Mouse (Mus musculus) midbrain, embryonic 14.5 days (tissue): ENCODE measurements around the gene Rara. TPM values are rescaled to one million over a fixed set of nuclear protein-coding genes. Genes with fewer than 3 reads are reported as not detected.
A peak's percentile ranks its signal among the peaks of the same experiment; 100 is the strongest.

Source experiments
- ATAC-seq: fragments of 200-750 bp; cut with Nextera tagmentation; 2 replicates; pipeline ENCODE4 v1.8.0; 2017; ENCODE audit warnings: moderate number of reproducible peaks, moderate library complexity; ENCODE audit not compliant: low FRiP score, low TSS enrichment
- DNase-seq: peaks from one replicate; pipeline ENCODE4 v3.0.0-alpha.2; 2015
- H3K27ac ChIP-seq: fragments of 300-500 bp; sonication (generic); replicated peaks from 2 replicates; pipeline ENCODE4 v1.5.1; 2014; ENCODE audit warnings: mild to moderate bottlenecking, low read depth, low read length, moderate library complexity
- H3K27me3 ChIP-seq: fragments of 300-500 bp; sonication (generic); 2 replicates; pipeline ENCODE4 v1.6.1; 2014; ENCODE audit warnings: low read length, control low read depth, mixed read lengths; ENCODE audit not compliant: control insufficient read depth, insufficient read depth
- H3K36me3 ChIP-seq: fragments of 300-500 bp; sonication (generic); 2 replicates; pipeline ENCODE4 v1.6.1; 2014; ENCODE audit warnings: low read length, control low read depth; ENCODE audit not compliant: control insufficient read depth, insufficient read depth
- H3K4me1 ChIP-seq: fragments of 300-500 bp; sonication (generic); 2 replicates; pipeline ENCODE4 v1.6.1; 2014; ENCODE audit warnings: mild to moderate bottlenecking, antibody characterized with exemption, low read length, control low read depth; ENCODE audit not compliant: control insufficient read depth, insufficient read depth
- H3K4me2 ChIP-seq: fragments of 300-500 bp; sonication (generic); 2 replicates; pipeline ENCODE4 v1.6.1; 2014; ENCODE audit warnings: mild to moderate bottlenecking, low read length, moderate library complexity
- H3K4me3 ChIP-seq: fragments of 300-500 bp; sonication (generic); replicated peaks from 2 replicates; pipeline ENCODE4 v1.5.1; 2014; ENCODE audit warnings: low read depth, low read length
- H3K9ac ChIP-seq: fragments of 300-500 bp; sonication (generic); replicated peaks from 2 replicates; pipeline ENCODE4 v1.6.1; 2014; ENCODE audit warnings: mild to moderate bottlenecking, low read length, moderate library complexity
- H3K9me3 ChIP-seq: fragments of 300-500 bp; sonication (generic); 2 replicates; pipeline ENCODE4 v1.6.1; 2016; ENCODE audit warnings: low read length, control low read depth, mixed read lengths; ENCODE audit not compliant: control insufficient read depth
- WGBS: fragments of 180-500 bp; shearing (Covaris S2); extraction: QIAGEN DNeasy Blood & Tissue Kit; methylation state at CpG from one replicate; pipeline ENCODE4 v1.1.7; 2014; 5-methylcytosine and 5-hydroxymethylcytosine counted together
- polyA plus RNA-seq: library from polyadenylated mRNA; unstranded; fragments of >200 nt; fragmentation: Nextera tagmentation; extraction: Ambion mirVana; gene quantifications from 2 replicates; pipeline ENCODE4 v1.2.1, GENCODE M21; 2014

The Rara gene
- polyA plus RNA-seq, 1 experiment from 2014 or later: 11.0 TPM

DNA sequence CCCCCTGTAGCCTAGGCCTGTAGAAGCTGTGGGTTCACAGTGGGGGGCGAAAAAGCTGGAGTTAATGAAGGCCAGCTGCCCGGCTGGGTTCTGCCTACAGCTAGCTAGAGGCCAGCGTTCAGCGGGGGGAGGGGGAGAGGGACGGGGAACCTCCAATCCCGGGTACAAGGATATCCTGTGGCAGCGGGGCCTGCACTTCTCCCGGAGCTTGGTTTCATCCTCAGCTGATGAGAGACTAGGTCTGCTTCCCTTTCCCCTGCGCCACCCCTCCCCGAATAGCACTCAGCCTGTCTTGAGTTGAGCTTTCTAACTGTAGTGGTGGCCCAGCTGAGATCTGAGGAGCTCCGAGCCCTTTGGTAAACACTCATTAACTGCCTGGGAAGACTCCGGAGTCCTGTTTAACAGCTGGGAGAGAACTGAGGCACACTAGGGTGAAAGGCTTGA lies 1.7 kb upstream of the Rara start:
- Histone ChIP-seq H3K27ac (peak overlapping the region; percentile 45), H3K27me3 (no peaks in the 10 kb centered on the region), H3K9ac (no peak overlapping the region; the same call in 1 of the 2 replicates), H3K4me1 (peaks cover 53% of the 10 kb centered on the region), H3K9me3 (no peaks in the 10 kb centered on the region), H3K36me3 (no peaks in the 10 kb centered on the region), H3K4me2 (peak overlapping the region; percentile 20; the same call in 1 of the 2 replicates), H3K4me3 (no peak overlapping the region)
- ATAC-seq: peak; percentile 28; the same call in 1 of the 2 replicates
- WGBS: 11% methylated on average over 12 of the region's 12 CpGs
- DNase-seq: peak; percentile 77

- Histone ChIP-seq H3K4me1 (peaks cover 58% of the 10 kb centered on the region), H3K4me3 (no peak overlapping the region), H3K27me3 (no peaks in the 10 kb centered on the region), H3K9ac (no peak overlapping the region), H3K4me2 (no peak overlapping the region), H3K36me3 (no peaks in the 10 kb centered on the region), H3K27ac (no peak overlapping the region), H3K9me3 (no peaks in the 10 kb centered on the region)
- 71% methylated on average over 7 of the region's 7 CpGs for WGBS
- no peak for DNase-seq
- no peak for ATAC-seq
These were observed 1.1 kb upstream of the Rara start for GRCm38 (mm10) chr11:98926553-98926952.

GRCm38 (mm10) chr11:98928186-98928893 lies 722 bp downstream of the Rara start:
- Histone ChIP-seq H3K4me2 (peak overlapping the region; percentile 66), H3K36me3 (no peaks in the 10 kb centered on the region), H3K27ac (no peak overlapping the region), H3K9me3 (no peaks in the 10 kb centered on the region), H3K4me3 (peak overlapping the region; percentile 62), H3K9ac (peak overlapping the region; percentile 82), H3K4me1 (peaks cover 75% of the 10 kb centered on the region), H3K27me3 (no peaks in the 10 kb centered on the region)
- WGBS: 9% methylated on average over 12 of the region's 12 CpGs
- ATAC-seq (no peak), DNase-seq (peak; percentile 13)

GRCm38 (mm10) chr11:98929503-98929902 lies 1.9 kb downstream of the Rara start:
- peak overlapping the region; percentile 66 for H3K4me2 ChIP-seq
- peak overlapping the region; percentile 32 for H3K27ac ChIP-seq
- no peaks in the 10 kb centered on the region for H3K36me3 ChIP-seq
- 0 out of 2 replicates have a peak overlapping the region, but pooled peaks have one; percentile 5 for H3K4me3 ChIP-seq
- DNase-seq: peak; percentile 37
- 5% methylated on average over 9 of the region's 9 CpGs for WGBS
- no peaks in the 10 kb centered on the region for H3K27me3 ChIP-seq
- H3K9me3 ChIP-seq: no peaks in the 10 kb centered on the region
- ATAC-seq: no peak
- peak overlapping the region; percentile 9; the same call in 1 of the 2 replicates for H3K9ac ChIP-seq
- peaks cover 74% of the 10 kb centered on the region for H3K4me1 ChIP-seq

DNA sequence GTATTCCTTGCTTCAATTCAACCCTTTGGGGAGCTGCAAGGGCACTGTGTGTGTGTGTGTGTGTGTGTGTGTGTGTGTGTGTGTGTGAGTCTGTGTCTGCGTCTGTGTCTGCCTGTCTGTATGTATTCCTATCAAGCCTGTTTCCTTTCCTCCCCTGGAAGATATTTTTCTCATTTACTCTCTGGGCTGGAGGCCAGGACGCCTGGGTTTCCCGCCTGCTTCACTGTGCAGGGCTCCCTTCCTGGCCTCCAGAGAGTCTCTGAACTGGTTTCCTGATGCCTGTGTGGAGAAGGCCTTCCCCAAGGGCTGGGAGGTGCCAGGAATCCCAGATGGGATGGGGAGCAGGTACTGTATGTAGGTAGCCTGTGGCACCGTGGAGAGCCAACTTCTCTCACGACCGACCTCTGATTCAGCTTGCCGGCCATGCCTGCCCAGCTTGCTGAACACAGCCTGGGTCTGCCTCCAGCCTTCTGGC lies 2.5 kb downstream of the Rara start:
- DNase-seq: peak; percentile 17
- ATAC-seq: no peak
- Histone ChIP-seq H3K27ac (peak overlapping the region; percentile 32; the same call in 1 of the 2 replicates), H3K36me3 (no peaks in the 10 kb centered on the region), H3K4me1 (peaks cover 68% of the 10 kb centered on the region), H3K4me3 (no peak overlapping the region), H3K27me3 (0 out of 2 replicates have a peak, but pooled peaks cover 1% of the 10 kb centered on the region), H3K9me3 (no peaks in the 10 kb centered on the region), H3K4me2 (peak overlapping the region; percentile 66; the same call in 1 of the 2 replicates), H3K9ac (0 out of 2 replicates have a peak overlapping the region, but pooled peaks have one; percentile 2)
- 55% methylated on average over 7 of the region's 7 CpGs for WGBS

- Histone ChIP-seq H3K4me3 (no peak overlapping the region), H3K9ac (no peak overlapping the region), H3K4me1 (peaks cover 62% of the 10 kb centered on the region), H3K36me3 (no peaks in the 10 kb centered on the region), H3K27me3 (0 out of 2 replicates have a peak, but pooled peaks cover 7% of the 10 kb centered on the region), H3K27ac (0 out of 2 replicates have a peak overlapping the region, but pooled peaks have one; percentile 42), H3K9me3 (no peaks in the 10 kb centered on the region), H3K4me2 (no peak overlapping the region)
- no peak for DNase-seq
- WGBS: 58% methylated on average over 10 of the region's 10 CpGs
- no peak for ATAC-seq
These were observed 3.3 kb downstream of the Rara start for GRCm38 (mm10) chr11:98930773-98931512.

GRCm38 (mm10) chr11:98931513-98932292 lies 4.1 kb downstream of the Rara start:
- H3K9ac ChIP-seq: no peak overlapping the region
- DNase-seq (peak; percentile 53), ATAC-seq (no peak)
- no peaks in the 10 kb centered on the region for H3K9me3 ChIP-seq
- no peak overlapping the region for H3K4me2 ChIP-seq
- H3K36me3 ChIP-seq: no peaks in the 10 kb centered on the region
- H3K27me3 ChIP-seq: 0 out of 2 replicates have a peak, but pooled peaks cover 11% of the 10 kb centered on the region
- no peak overlapping the region for H3K4me3 ChIP-seq
- H3K4me1 ChIP-seq: peaks cover 64% of the 10 kb centered on the region
- 33% methylated on average over 7 of the region's 7 CpGs for WGBS
- H3K27ac ChIP-seq: 0 out of 2 replicates have a peak overlapping the region, but pooled peaks have one; percentile 42
